ENCODE assay signal across 29 mouse cellular contexts in the genomic region with DNA sequence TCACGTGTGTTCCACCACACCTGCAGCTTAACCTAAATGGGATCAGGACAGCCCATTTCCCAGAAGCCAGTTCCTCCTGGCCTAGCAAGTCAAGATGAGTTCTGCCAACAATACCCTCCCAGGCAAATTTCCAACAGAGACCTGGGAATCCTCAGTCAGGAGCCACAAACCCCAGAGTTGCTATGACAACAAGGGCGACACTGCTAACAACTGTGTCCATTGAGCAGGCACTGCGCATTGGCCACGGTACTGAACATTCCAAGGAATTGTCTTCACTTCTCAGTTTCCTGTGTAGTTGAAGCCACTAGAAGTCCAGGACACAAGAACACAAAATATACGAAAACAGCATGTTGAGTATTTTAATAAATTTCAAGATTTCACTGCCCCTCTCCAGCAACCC. TPM values are rescaled to one million over a fixed set of nuclear protein-coding genes. Genes with fewer than 3 reads are reported as not detected.
DNase-seq lines count a peak whose midpoint lies in the region; ATAC-seq lines count a peak whose summit lies in the region.
"Had no signal": no experiment of that assay in that cellular context is flagged by ENCODE, and none has a peak within 500 bp of the region (broad histone marks: within the 10 kb centered on the region; RNA-seq: fewer than 3 reads in every experiment).

No protein-coding gene starts in this region.

- H3K4me2 ChIP-seq in embryonic facial prominence, embryonic 14.5 days (ENCODE audit: low read depth, low read length): no peak overlapping the region
- H3K4me2 ChIP-seq in hindbrain, embryonic 11.5 days (replicated peaks; ENCODE audit: low read depth, low read length): no peak overlapping the region
- H3K4me2 ChIP-seq in hindbrain, embryonic 14.5 days (replicated peaks): no peak overlapping the region
- H3K4me2 ChIP-seq: embryonic facial prominence, embryonic 12.5 days; forebrain, embryonic 12.5 days; forebrain, embryonic 15.5 days; heart, embryonic 13.5 days; hindbrain, embryonic 15.5 days; intestine, embryonic 15.5 days had no signal

- peak; percentile 31 for DNase-seq in embryonic facial prominence, embryonic 14.5 days (ENCODE audit: low spot score)
- no peak for DNase-seq in embryonic facial prominence, embryonic 10.5 days (ENCODE audit: low spot score)
- peak; percentile 10 for DNase-seq in hindbrain, embryonic 11.5 days (ENCODE audit: low spot score)
- no peak for DNase-seq in hindbrain, embryonic 14.5 days (ENCODE audit: low spot score)
- DNase-seq in R1 (ENCODE audit: low read depth, low spot score): peak; percentile 71
- peak; percentile 40 for DNase-seq in embryo, embryonic 10.5 days (ENCODE audit: low spot score)
- no peak for DNase-seq in testis, postnatal 10 days (ENCODE audit: low spot score)
- DNase-seq in ovary, postnatal 36 days (ENCODE audit: low spot score): no peak
- DNase-seq: adrenal gland, adult 8-10 months; adrenal gland, postnatal 25 days; B cell, adult 2 months; cerebellum, adult 11-12 months; cerebellum, adult 8-10 months; cerebellum, postnatal 36 days; gastrocnemius, postnatal 25 days; heart, adult 2 months; kidney, adult 11 months had no signal

- no peaks in the 10 kb centered on the region for H3K9me3 ChIP-seq in embryonic facial prominence, embryonic 14.5 days (ENCODE audit: control insufficient read depth, low read length)
- no peaks in the 10 kb centered on the region for H3K9me3 ChIP-seq in embryonic facial prominence, embryonic 10.5 days
- H3K9me3 ChIP-seq in hindbrain, embryonic 11.5 days (ENCODE audit: control insufficient read depth, low read length): no peaks in the 10 kb centered on the region
- H3K9me3 ChIP-seq in hindbrain, embryonic 14.5 days (ENCODE audit: control insufficient read depth, low read length): no peaks in the 10 kb centered on the region
- H3K9me3 ChIP-seq: embryonic facial prominence, embryonic 12.5 days; forebrain, embryonic 12.5 days; forebrain, embryonic 15.5 days; heart, embryonic 10.5 days; heart, embryonic 13.5 days; hindbrain, embryonic 15.5 days; intestine, embryonic 15.5 days had no signal

- H3K4me1 ChIP-seq in embryonic facial prominence, embryonic 14.5 days (ENCODE audit: control insufficient read depth, insufficient read depth, low read length): no peaks in the 10 kb centered on the region
- peaks cover 7% of the 10 kb centered on the region for H3K4me1 ChIP-seq in embryonic facial prominence, embryonic 10.5 days
- H3K4me1 ChIP-seq in hindbrain, embryonic 11.5 days (replicated peaks; ENCODE audit: control insufficient read depth, insufficient read depth, low read length): no peaks in the 10 kb centered on the region
- no peaks in the 10 kb centered on the region; the same call in 1 of the 2 replicates for H3K4me1 ChIP-seq in hindbrain, embryonic 14.5 days (replicated peaks; ENCODE audit: control insufficient read depth, insufficient read depth, low read length)
- H3K4me1 ChIP-seq: embryonic facial prominence, embryonic 12.5 days; forebrain, embryonic 12.5 days; forebrain, embryonic 15.5 days; hindbrain, embryonic 15.5 days had no signal

- no peaks in the 10 kb centered on the region for H3K36me3 ChIP-seq in embryonic facial prominence, embryonic 14.5 days (ENCODE audit: control insufficient read depth, insufficient read depth, low read length)
- H3K36me3 ChIP-seq in embryonic facial prominence, embryonic 10.5 days (replicated peaks): no peaks in the 10 kb centered on the region
- H3K36me3 ChIP-seq in hindbrain, embryonic 11.5 days (ENCODE audit: control insufficient read depth, insufficient read depth, low read length): no peaks in the 10 kb centered on the region
- no peaks in the 10 kb centered on the region for H3K36me3 ChIP-seq in hindbrain, embryonic 14.5 days (replicated peaks; ENCODE audit: control insufficient read depth, insufficient read depth)
- H3K36me3 ChIP-seq: embryonic facial prominence, embryonic 12.5 days; forebrain, embryonic 12.5 days; forebrain, embryonic 15.5 days; G1E; heart, embryonic 10.5 days; heart, embryonic 13.5 days; hindbrain, embryonic 15.5 days; intestine, embryonic 15.5 days had no signal

- H3K4me3 ChIP-seq in embryonic facial prominence, embryonic 14.5 days (ENCODE audit: low read depth, low read length): no peak overlapping the region
- no peak overlapping the region for H3K4me3 ChIP-seq in embryonic facial prominence, embryonic 10.5 days
- H3K4me3 ChIP-seq in hindbrain, embryonic 11.5 days (ENCODE audit: low read depth, low read length): no peak overlapping the region
- no peak overlapping the region for H3K4me3 ChIP-seq in hindbrain, embryonic 14.5 days (replicated peaks; ENCODE audit: low read length)
- H3K4me3 ChIP-seq: embryonic facial prominence, embryonic 12.5 days; erythroblast, embryonic 14.5 days; forebrain, embryonic 12.5 days; forebrain, embryonic 15.5 days; heart, adult 2 months; heart, embryonic 10.5 days; heart, embryonic 13.5 days; hindbrain, embryonic 15.5 days; intestine, embryonic 15.5 days had no signal

- no peaks in the 10 kb centered on the region for H3K27me3 ChIP-seq in embryonic facial prominence, embryonic 14.5 days (replicated peaks; ENCODE audit: control insufficient read depth, insufficient read depth, low read length)
- H3K27me3 ChIP-seq in embryonic facial prominence, embryonic 10.5 days (replicated peaks; ENCODE audit: low read depth, poor library complexity, severe bottlenecking): no peaks in the 10 kb centered on the region
- H3K27me3 ChIP-seq in hindbrain, embryonic 11.5 days (ENCODE audit: control insufficient read depth, insufficient read depth, low read length): no peaks in the 10 kb centered on the region
- H3K27me3 ChIP-seq in hindbrain, embryonic 14.5 days (ENCODE audit: control insufficient read depth, insufficient read depth, low read length): no peaks in the 10 kb centered on the region
- H3K27me3 ChIP-seq: CH12.LX; embryonic facial prominence, embryonic 12.5 days; forebrain, embryonic 12.5 days; forebrain, embryonic 15.5 days; heart, embryonic 13.5 days; hindbrain, embryonic 15.5 days; intestine, embryonic 15.5 days; Patski had no signal

- no peak overlapping the region for H3K27ac ChIP-seq in embryonic facial prominence, embryonic 14.5 days (replicated peaks; ENCODE audit: low read depth, low read length)
- no peak overlapping the region for H3K27ac ChIP-seq in embryonic facial prominence, embryonic 10.5 days (replicated peaks)
- H3K27ac ChIP-seq in hindbrain, embryonic 11.5 days (ENCODE audit: low read depth, low read length): no peak overlapping the region
- no peak overlapping the region for H3K27ac ChIP-seq in hindbrain, embryonic 14.5 days
- H3K27ac ChIP-seq: embryonic facial prominence, embryonic 12.5 days; forebrain, embryonic 12.5 days; forebrain, embryonic 15.5 days; heart, adult 2 months; heart, embryonic 10.5 days; heart, embryonic 13.5 days; hindbrain, embryonic 15.5 days; intestine, embryonic 15.5 days had no signal

- H3K9ac ChIP-seq in embryonic facial prominence, embryonic 14.5 days (ENCODE audit: low read depth, low read length): no peak overlapping the region
- no peak overlapping the region for H3K9ac ChIP-seq in hindbrain, embryonic 11.5 days (ENCODE audit: low read depth, low read length)
- no peak overlapping the region for H3K9ac ChIP-seq in hindbrain, embryonic 14.5 days
- H3K9ac ChIP-seq: embryonic facial prominence, embryonic 12.5 days; forebrain, embryonic 12.5 days; forebrain, embryonic 15.5 days; heart, embryonic 13.5 days; hindbrain, embryonic 15.5 days; intestine, embryonic 15.5 days had no signal

- no peak for ATAC-seq in embryonic facial prominence, embryonic 14.5 days (ENCODE audit: low read depth)
- no peak for ATAC-seq in hindbrain, embryonic 11.5 days (ENCODE audit: low FRiP score)
- ATAC-seq in hindbrain, embryonic 14.5 days (ENCODE audit: low FRiP score): no peak
- ATAC-seq: activated CD4-positive, CD25-positive, alpha-beta regulatory T cell, adult 4 months; forebrain, embryonic 15.5 days; intestine, embryonic 15.5 days; Patski had no signal

- WGBS in embryonic facial prominence, embryonic 14.5 days: 55% methylated on average over 5 of the region's 5 CpGs
- WGBS in embryonic facial prominence, embryonic 10.5 days: 67% methylated on average over 5 of the region's 5 CpGs
- 61% methylated on average over 5 of the region's 5 CpGs for WGBS in hindbrain, embryonic 11.5 days
- 37% methylated on average over 5 of the region's 5 CpGs for WGBS in hindbrain, embryonic 14.5 days

RNA-seq across cellular contexts. Expression of a gene that starts 11.6 kb away (rescaled TPM):
- polyA plus RNA-seq in embryonic facial prominence, embryonic 14.5 days (2014; fragmentation: Nextera tagmentation; extraction: Ambion mirVana): 26.5 and 27.1 TPM in 2 replicates
- polyA plus RNA-seq in embryonic facial prominence, embryonic 10.5 days (2016; fragmentation: Nextera tagmentation; extraction: Ambion mirVana): 44.6 and 45.1 TPM in 2 replicates
- 47.7 and 57.6 TPM in 2 replicates for polyA plus RNA-seq in hindbrain, embryonic 11.5 days (2014; fragmentation: Nextera tagmentation; extraction: Ambion mirVana)
- polyA plus RNA-seq in hindbrain, embryonic 14.5 days (2014; fragmentation: Nextera tagmentation; extraction: Ambion mirVana): 88.3 and 97.8 TPM in 2 replicates

RNA-seq across cellular contexts. Expression of a gene that starts 50.1 kb away (rescaled TPM):
- 9.8 and 11.5 TPM in 2 replicates for polyA plus RNA-seq in embryonic facial prominence, embryonic 14.5 days (2014; fragmentation: Nextera tagmentation; extraction: Ambion mirVana)
- polyA plus RNA-seq in embryonic facial prominence, embryonic 10.5 days (2016; fragmentation: Nextera tagmentation; extraction: Ambion mirVana): 14.4 and 14.6 TPM in 2 replicates
- polyA plus RNA-seq in hindbrain, embryonic 11.5 days (2014; fragmentation: Nextera tagmentation; extraction: Ambion mirVana): 17.8 and 20.3 TPM in 2 replicates
- polyA plus RNA-seq in hindbrain, embryonic 14.5 days (2014; fragmentation: Nextera tagmentation; extraction: Ambion mirVana): 20.4 and 25.6 TPM in 2 replicates

Comparison
In these comparisons a context has a peak if more than half of its experiments do, and no peak if none do; other contexts are left out.
1. DNase-seq: peak in embryonic facial prominence, embryonic 14.5 days (single experiment), hindbrain, embryonic 11.5 days (single experiment), R1 (single experiment) and embryo, embryonic 10.5 days (single experiment); none in embryonic facial prominence, embryonic 10.5 days (single experiment), hindbrain, embryonic 14.5 days (single experiment), testis, postnatal 10 days (single experiment) and ovary, postnatal 36 days (single experiment).